Mouse (Mus musculus): ENCODE results near the gene Rab36. TPM values are rescaled to one million over a fixed set of nuclear protein-coding genes. Genes with fewer than 3 reads are reported as not detected.
A peak's percentile ranks its signal among the peaks of the same experiment; 100 is the strongest.

Gene Rab36
- polyA plus RNA-seq, 1 experiment from 2014 or later, result 15.0 TPM

- H3K4me3 ChIP-seq (replicated peaks), result peak within 1 kb of the TSS; percentile 83
- H3K27ac ChIP-seq (replicated peaks), result peak within 1 kb of the TSS; percentile 68
- under 1% methylated on average over 49 of the region's 73 CpGs for WGBS
- no peaks in the 10 kb centered on the region for H3K27me3 ChIP-seq
- no peaks in the 10 kb centered on the region; the same call in 1 of the 2 replicates for H3K36me3 ChIP-seq
- H3K9ac ChIP-seq, result peak within 1 kb of the TSS; percentile 64
- ATAC-seq (ENCODE audit: insufficient number of reproducible peaks, low FRiP score, low TSS enrichment, low read depth), result peak; percentile 86
- peak within 1 kb of the TSS; percentile 84 for H3K4me2 ChIP-seq (replicated peaks)
- peaks cover 48% of the 10 kb centered on the region for H3K4me1 ChIP-seq
- no peaks in the 10 kb centered on the region for H3K9me3 ChIP-seq (replicated peaks)
Observed at GRCm38 (mm10) chr10:75060217-75060842, 23.5 kb downstream of the Rab36 start, which contains the start of gene Bcr. TSS of gene Bcr (plus strand) at chr10:75060592.

DNA sequence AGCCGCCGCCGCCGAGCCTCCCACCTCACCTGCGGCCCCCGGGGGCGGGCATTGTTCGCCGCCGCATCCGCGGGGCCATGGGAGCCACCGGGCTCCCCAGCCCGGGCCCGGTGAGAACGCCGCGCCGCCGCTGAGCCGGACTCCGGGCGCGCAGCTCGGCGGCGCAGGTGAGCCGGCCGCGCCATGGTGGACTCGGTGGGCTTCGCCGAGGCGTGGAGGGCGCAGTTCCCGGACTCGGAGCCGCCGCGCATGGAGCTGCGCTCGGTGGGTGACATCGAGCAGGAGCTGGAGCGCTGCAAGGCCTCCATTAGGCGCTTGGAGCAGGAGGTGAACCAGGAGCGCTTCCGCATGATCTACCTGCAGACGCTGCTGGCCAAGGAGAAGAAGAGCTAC lies 24.0 kb downstream of the Rab36 start:
- Histone ChIP-seq H3K36me3 (peaks cover 3% of the 10 kb centered on the region; the same call in 1 of the 2 replicates), H3K4me1 (peaks cover 52% of the 10 kb centered on the region), H3K27me3 (no peaks in the 10 kb centered on the region), H3K4me2 (replicated peaks) (peak overlapping the region; percentile 84), H3K9ac (peak overlapping the region; percentile 64), H3K27ac (replicated peaks) (peak overlapping the region; percentile 68), H3K9me3 (replicated peaks) (no peaks in the 10 kb centered on the region), H3K4me3 (replicated peaks) (peak overlapping the region; percentile 83)
- WGBS, result under 1% methylated on average over 39 of the region's 48 CpGs
- ATAC-seq (ENCODE audit: insufficient number of reproducible peaks, low FRiP score, low TSS enrichment, low read depth), result no peak; the same call in 1 of the 2 replicates

- Histone ChIP-seq H3K36me3 (peaks cover 6% of the 10 kb centered on the region; the same call in 1 of the 2 replicates), H3K27me3 (no peaks in the 10 kb centered on the region), H3K4me1 (peaks cover 54% of the 10 kb centered on the region), H3K27ac (replicated peaks) (no peak overlapping the region), H3K4me2 (replicated peaks) (peak overlapping the region; percentile 84), H3K4me3 (replicated peaks) (peak overlapping the region; percentile 83), H3K9ac (peak overlapping the region; percentile 64), H3K9me3 (replicated peaks) (no peaks in the 10 kb centered on the region)
- no peak for ATAC-seq (ENCODE audit: insufficient number of reproducible peaks, low FRiP score, low TSS enrichment, low read depth)
- WGBS, result 3% methylated on average over 71 of the region's 71 CpGs
Observed at GRCm38 (mm10) chr10:75061341-75062188, 24.7 kb downstream of the Rab36 start.

DNA sequence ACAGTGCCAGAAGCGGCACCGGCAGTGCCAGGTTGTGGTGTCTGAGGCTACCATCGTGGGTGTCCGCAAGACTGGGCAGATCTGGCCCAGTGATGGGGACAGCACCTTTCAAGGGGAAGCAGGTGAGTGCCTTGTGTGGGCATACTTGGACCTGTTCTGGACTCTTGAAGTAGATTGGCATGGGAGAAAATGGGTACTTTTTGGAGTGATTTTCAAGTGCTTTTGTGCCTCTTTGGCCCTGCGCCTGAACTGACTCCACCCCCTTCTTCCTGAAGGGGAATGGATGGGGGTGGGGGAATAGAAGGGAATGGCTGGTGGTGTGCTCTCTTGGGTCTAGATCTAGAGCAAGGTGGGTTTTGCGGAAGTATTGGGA lies 25.3 kb downstream of the Rab36 start:
- WGBS, result 8% methylated on average over 6 of the region's 6 CpGs
- no peaks in the 10 kb centered on the region for H3K27me3 ChIP-seq
- H3K4me3 ChIP-seq (replicated peaks), result peak overlapping the region; percentile 83
- H3K36me3 ChIP-seq, result peaks cover 6% of the 10 kb centered on the region; the same call in 1 of the 2 replicates
- H3K4me1 ChIP-seq, result peaks cover 54% of the 10 kb centered on the region
- H3K9me3 ChIP-seq (replicated peaks), result no peaks in the 10 kb centered on the region
- no peak overlapping the region for H3K27ac ChIP-seq (replicated peaks)
- no peak for ATAC-seq (ENCODE audit: insufficient number of reproducible peaks, low FRiP score, low TSS enrichment, low read depth)
- peak overlapping the region; percentile 84 for H3K4me2 ChIP-seq (replicated peaks)
- peak overlapping the region; percentile 64; the same call in 1 of the 2 replicates for H3K9ac ChIP-seq

- H3K4me2 ChIP-seq (replicated peaks), result peak overlapping the region; percentile 84
- peaks cover 6% of the 10 kb centered on the region; the same call in 1 of the 2 replicates for H3K36me3 ChIP-seq
- H3K4me3 ChIP-seq (replicated peaks), result peak overlapping the region; percentile 83
- no peak for ATAC-seq (ENCODE audit: insufficient number of reproducible peaks, low FRiP score, low TSS enrichment, low read depth)
- 20% methylated on average over 6 of the region's 6 CpGs for WGBS
- H3K4me1 ChIP-seq, result peaks cover 57% of the 10 kb centered on the region
- H3K27me3 ChIP-seq, result no peaks in the 10 kb centered on the region
- H3K9ac ChIP-seq, result no peak overlapping the region
- H3K9me3 ChIP-seq (replicated peaks), result no peaks in the 10 kb centered on the region
- H3K27ac ChIP-seq (replicated peaks), result no peak overlapping the region
Observed at GRCm38 (mm10) chr10:75062621-75063020, 25.8 kb downstream of the Rab36 start.

GRCm38 (mm10) chr10:75063301-75063965 lies 26.6 kb downstream of the Rab36 start:
- Histone ChIP-seq H3K4me1 (peaks cover 63% of the 10 kb centered on the region), H3K27me3 (no peaks in the 10 kb centered on the region), H3K36me3 (peaks cover 6% of the 10 kb centered on the region; the same call in 1 of the 2 replicates), H3K9ac (no peak overlapping the region), H3K4me2 (replicated peaks) (peak overlapping the region; percentile 84), H3K27ac (replicated peaks) (no peak overlapping the region), H3K4me3 (replicated peaks) (peak overlapping the region; percentile 83; the same call in 1 of the 2 replicates), H3K9me3 (replicated peaks) (no peaks in the 10 kb centered on the region)
- ATAC-seq (ENCODE audit: insufficient number of reproducible peaks, low FRiP score, low TSS enrichment, low read depth), result no peak
- WGBS, result 54% methylated on average over 12 of the region's 12 CpGs

GRCm38 (mm10) chr10:75065691-75066090 lies 28.8 kb downstream of the Rab36 start:
- Histone ChIP-seq H3K36me3 (peaks cover 6% of the 10 kb centered on the region; the same call in 1 of the 2 replicates), H3K9ac (no peak overlapping the region), H3K27me3 (no peaks in the 10 kb centered on the region), H3K4me2 (replicated peaks) (no peak overlapping the region), H3K9me3 (replicated peaks) (no peaks in the 10 kb centered on the region), H3K4me1 (peaks cover 58% of the 10 kb centered on the region), H3K4me3 (replicated peaks) (no peak overlapping the region), H3K27ac (replicated peaks) (no peak overlapping the region)
- ATAC-seq (ENCODE audit: insufficient number of reproducible peaks, low FRiP score, low TSS enrichment, low read depth), result no peak
- WGBS, result 78% methylated on average over 6 of the region's 6 CpGs

DNA sequence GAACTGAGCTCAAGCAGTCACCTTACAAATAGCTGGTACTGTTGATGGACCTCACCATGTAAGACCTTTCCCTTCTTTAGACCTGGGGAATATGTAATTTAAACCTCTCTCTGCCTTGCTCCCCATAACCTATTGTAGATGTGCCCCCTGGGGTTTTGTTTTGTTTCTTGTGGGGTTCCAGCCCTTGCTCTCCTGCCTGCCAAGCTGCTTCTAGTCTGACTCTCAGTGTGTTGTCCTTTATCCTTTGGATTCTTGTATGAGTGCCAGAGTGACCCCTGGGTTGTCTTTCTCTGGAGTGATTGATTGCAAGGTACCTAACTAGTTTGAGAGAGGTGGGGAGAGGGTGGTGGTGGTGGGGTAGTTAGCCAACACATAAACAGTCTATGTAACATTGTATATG lies 30.6 kb downstream of the Rab36 start:
- Histone ChIP-seq H3K4me2 (replicated peaks) (no peak overlapping the region), H3K9me3 (replicated peaks) (no peaks in the 10 kb centered on the region), H3K27ac (replicated peaks) (no peak overlapping the region), H3K27me3 (no peaks in the 10 kb centered on the region), H3K4me3 (replicated peaks) (no peak overlapping the region), H3K4me1 (peaks cover 44% of the 10 kb centered on the region), H3K9ac (no peak overlapping the region), H3K36me3 (peaks cover 6% of the 10 kb centered on the region; the same call in 1 of the 2 replicates)
- ATAC-seq (ENCODE audit: insufficient number of reproducible peaks, low FRiP score, low TSS enrichment, low read depth), result no peak

DNA sequence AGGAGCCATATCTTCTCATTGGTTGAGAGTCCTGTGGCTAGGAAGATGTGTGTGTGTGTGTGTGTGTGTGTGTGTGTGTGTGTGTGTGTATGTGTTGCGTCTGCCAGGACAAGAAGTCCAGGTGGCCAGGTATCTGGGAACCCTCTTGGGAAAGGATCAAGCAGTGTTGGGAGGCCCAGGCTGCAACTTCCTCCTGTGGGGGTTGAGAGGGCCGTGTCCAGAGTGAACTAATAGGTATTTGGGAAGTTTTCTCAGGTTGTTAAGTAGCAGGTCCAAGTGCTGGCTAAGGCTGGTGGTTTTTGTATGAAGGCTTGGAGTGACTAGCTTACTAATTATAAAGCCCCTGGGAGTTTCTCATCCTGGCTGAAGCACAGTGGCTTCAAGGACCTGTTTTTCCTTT lies 31.2 kb downstream of the Rab36 start:
- peaks cover 6% of the 10 kb centered on the region; the same call in 1 of the 2 replicates for H3K36me3 ChIP-seq
- no peaks in the 10 kb centered on the region for H3K27me3 ChIP-seq
- no peak overlapping the region for H3K27ac ChIP-seq (replicated peaks)
- no peaks in the 10 kb centered on the region for H3K9me3 ChIP-seq (replicated peaks)
- no peak overlapping the region for H3K9ac ChIP-seq
- peaks cover 37% of the 10 kb centered on the region for H3K4me1 ChIP-seq
- no peak overlapping the region for H3K4me2 ChIP-seq (replicated peaks)
- no peak overlapping the region for H3K4me3 ChIP-seq (replicated peaks)
- ATAC-seq (ENCODE audit: insufficient number of reproducible peaks, low FRiP score, low TSS enrichment, low read depth), result no peak
- 50% methylated on average over 2 of the region's 2 CpGs for WGBS

GRCm38 (mm10) chr10:75068624-75069328 lies 31.9 kb downstream of the Rab36 start:
- H3K4me2 ChIP-seq (replicated peaks), result no peak overlapping the region
- no peak overlapping the region for H3K27ac ChIP-seq (replicated peaks)
- no peak overlapping the region for H3K9ac ChIP-seq
- ATAC-seq (ENCODE audit: insufficient number of reproducible peaks, low FRiP score, low TSS enrichment, low read depth), result no peak
- peaks cover 30% of the 10 kb centered on the region for H3K4me1 ChIP-seq
- H3K4me3 ChIP-seq (replicated peaks), result no peak overlapping the region
- 50% methylated on average over 12 of the region's 12 CpGs for WGBS
- H3K27me3 ChIP-seq, result no peaks in the 10 kb centered on the region
- H3K36me3 ChIP-seq, result peaks cover 6% of the 10 kb centered on the region; the same call in 1 of the 2 replicates
- H3K9me3 ChIP-seq (replicated peaks), result no peaks in the 10 kb centered on the region
